Mouse (Mus musculus): Measurements from ENCODE around the gene Limch1. TPM values are rescaled to one million over a fixed set of nuclear protein-coding genes. Genes with fewer than 3 reads are reported as not detected.
A peak's percentile ranks its signal among the peaks of the same experiment; 100 is the strongest.

Limch1 gene
- 1.1 and 1.5 TPM in 2 replicates for polyA plus RNA-seq (2015; fragmentation: Nextera tagmentation; extraction: Ambion mirVana)

DNA sequence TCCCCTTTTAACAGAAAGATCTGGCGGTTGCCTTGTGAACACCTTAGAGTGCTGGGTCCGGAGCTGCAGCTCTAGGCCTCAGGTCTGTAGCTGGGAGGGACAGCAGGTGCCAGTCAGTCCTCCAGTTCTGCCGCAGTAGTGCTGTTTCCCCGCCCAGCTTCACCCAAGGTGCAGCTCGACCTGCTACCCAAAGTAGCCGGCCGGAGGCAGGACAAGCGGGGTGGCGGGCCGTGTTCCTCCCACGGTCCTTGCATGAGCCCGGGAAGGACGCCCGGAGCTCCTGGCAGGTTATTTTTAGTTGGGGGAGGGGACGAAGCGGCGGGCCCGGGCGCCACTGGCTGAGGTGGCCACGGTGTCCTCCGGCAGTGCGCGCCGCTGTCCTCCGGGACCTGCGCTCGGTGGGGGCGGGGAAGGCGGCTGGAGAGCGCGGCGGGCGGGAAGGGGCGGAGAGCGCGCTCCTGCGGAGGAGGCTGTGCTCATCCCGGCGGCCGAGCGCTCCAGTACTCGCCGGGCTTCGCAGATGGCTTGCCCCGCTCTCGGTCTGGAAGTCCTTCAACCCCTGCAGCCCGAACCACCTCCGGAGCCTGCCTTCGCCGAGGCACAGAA lies at the start of gene Limch1:
TSS of gene Limch1 (plus strand) at position 438 of the 606 bp plus-strand sequence.
- peak; percentile 43 for ATAC-seq (ENCODE audit: low read depth)
- Histone ChIP-seq H3K36me3 (ENCODE audit: control insufficient read depth, insufficient read depth) (no peaks in the 10 kb centered on the region), H3K27ac (ENCODE audit: low read length) (no peak within 1 kb of the TSS), H3K9me3 (replicated peaks; ENCODE audit: control insufficient read depth, low read length) (no peaks in the 10 kb centered on the region), H3K4me3 (ENCODE audit: low read depth, low read length) (peak within 1 kb of the TSS; percentile 53), H3K4me1 (ENCODE audit: control insufficient read depth, low read depth, low read length) (no peaks in the 10 kb centered on the region; the same call in 1 of the 2 replicates), H3K9ac (ENCODE audit: low read depth, low read length) (no peak within 1 kb of the TSS), H3K27me3 (ENCODE audit: control insufficient read depth, insufficient read depth, low read depth, low read length) (peaks cover 30% of the 10 kb centered on the region), H3K4me2 (ENCODE audit: low read depth, low read length) (peak within 1 kb of the TSS; percentile 60)
- WGBS (ENCODE audit: insufficient replicate concordance): 3% methylated on average over 43 of the region's 50 CpGs

DNA sequence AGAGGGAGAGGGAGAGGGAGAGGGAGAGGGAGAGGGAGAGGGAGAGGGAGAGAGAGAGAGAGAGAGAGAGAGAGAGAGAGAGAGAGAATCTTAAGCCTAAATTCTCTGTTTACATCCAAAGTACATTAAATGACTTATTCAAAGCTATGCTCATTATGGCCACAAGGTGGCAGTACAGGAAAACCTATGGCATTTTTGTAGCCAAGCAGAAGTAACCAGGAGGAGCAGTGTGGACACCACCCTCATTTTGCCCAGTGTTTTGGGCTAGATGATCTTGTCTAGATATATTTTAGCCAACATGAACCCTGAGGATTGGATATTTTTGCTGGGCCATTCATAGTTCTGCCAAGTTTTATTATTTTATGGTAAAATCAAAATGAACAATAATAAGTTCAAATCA lies 48.5 kb upstream of the Limch1 start:
- Histone ChIP-seq H3K9ac (ENCODE audit: low read depth, low read length) (no peak overlapping the region), H3K27me3 (ENCODE audit: control insufficient read depth, insufficient read depth, low read depth, low read length) (no peaks in the 10 kb centered on the region), H3K4me1 (ENCODE audit: control insufficient read depth, low read depth, low read length) (no peaks in the 10 kb centered on the region), H3K36me3 (ENCODE audit: control insufficient read depth, insufficient read depth) (no peaks in the 10 kb centered on the region), H3K4me2 (ENCODE audit: low read depth, low read length) (no peak overlapping the region), H3K27ac (ENCODE audit: low read length) (no peak overlapping the region), H3K9me3 (replicated peaks; ENCODE audit: control insufficient read depth, low read length) (no peaks in the 10 kb centered on the region), H3K4me3 (ENCODE audit: low read depth, low read length) (no peak overlapping the region)
- ATAC-seq (ENCODE audit: low read depth): no peak

DNA sequence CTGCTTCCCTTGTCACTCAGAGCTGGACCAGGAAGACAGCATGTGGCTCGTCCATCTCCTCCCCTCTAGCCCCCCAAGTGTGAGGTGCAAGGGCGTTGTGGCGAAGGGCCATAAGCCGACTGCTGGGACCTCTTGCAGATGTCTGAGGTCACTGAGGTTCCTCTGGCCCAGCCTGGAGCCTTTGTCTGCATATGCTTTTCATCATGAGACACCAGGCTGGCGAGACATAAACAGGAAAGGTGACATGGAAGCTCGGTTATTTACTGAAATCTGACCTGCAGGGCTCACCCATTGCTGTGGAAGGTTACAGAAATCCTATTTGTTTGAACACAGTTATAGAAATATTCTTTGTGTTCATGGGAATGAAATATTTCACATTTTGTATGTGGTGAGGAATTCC lies 45.7 kb upstream of the Limch1 start:
- 56% methylated on average over 6 of the region's 6 CpGs for WGBS (ENCODE audit: insufficient replicate concordance)
- no peak overlapping the region for H3K4me2 ChIP-seq (ENCODE audit: low read depth, low read length)
- no peak overlapping the region for H3K4me3 ChIP-seq (ENCODE audit: low read depth, low read length)
- no peak for ATAC-seq (ENCODE audit: low read depth)
- no peak overlapping the region for H3K27ac ChIP-seq (ENCODE audit: low read length)
- no peaks in the 10 kb centered on the region for H3K36me3 ChIP-seq (ENCODE audit: control insufficient read depth, insufficient read depth)
- H3K9me3 ChIP-seq (replicated peaks; ENCODE audit: control insufficient read depth, low read length): no peaks in the 10 kb centered on the region
- no peak overlapping the region for H3K9ac ChIP-seq (ENCODE audit: low read depth, low read length)
- H3K27me3 ChIP-seq (ENCODE audit: control insufficient read depth, insufficient read depth, low read depth, low read length): no peaks in the 10 kb centered on the region
- H3K4me1 ChIP-seq (ENCODE audit: control insufficient read depth, low read depth, low read length): no peaks in the 10 kb centered on the region

DNA sequence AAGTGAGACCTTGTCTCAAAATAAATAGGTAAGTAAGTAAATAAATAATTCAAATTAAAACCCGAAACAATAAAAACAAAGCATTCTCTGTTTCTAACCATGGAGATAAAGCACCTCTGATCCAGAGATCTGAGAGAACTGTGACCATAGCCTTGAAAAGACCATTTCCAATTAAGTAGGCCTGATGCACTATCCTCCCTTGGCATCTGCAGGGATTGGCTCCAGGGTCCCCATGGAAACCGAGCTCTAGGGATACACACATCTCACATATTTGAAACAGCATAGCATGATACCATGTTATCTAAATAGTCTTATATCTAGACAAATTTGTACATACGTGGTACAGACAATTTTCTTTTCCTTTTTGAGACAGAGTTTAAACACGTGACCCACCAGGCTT lies 43.7 kb upstream of the Limch1 start:
- 55% methylated on average over 4 of the region's 4 CpGs for WGBS (ENCODE audit: insufficient replicate concordance)
- Histone ChIP-seq H3K27ac (ENCODE audit: low read length) (no peak overlapping the region), H3K4me1 (ENCODE audit: control insufficient read depth, low read depth, low read length) (no peaks in the 10 kb centered on the region), H3K4me2 (ENCODE audit: low read depth, low read length) (no peak overlapping the region), H3K9me3 (replicated peaks; ENCODE audit: control insufficient read depth, low read length) (no peaks in the 10 kb centered on the region), H3K36me3 (ENCODE audit: control insufficient read depth, insufficient read depth) (no peaks in the 10 kb centered on the region), H3K27me3 (ENCODE audit: control insufficient read depth, insufficient read depth, low read depth, low read length) (no peaks in the 10 kb centered on the region), H3K4me3 (ENCODE audit: low read depth, low read length) (no peak overlapping the region), H3K9ac (ENCODE audit: low read depth, low read length) (no peak overlapping the region)
- ATAC-seq (ENCODE audit: low read depth): no peak

- Histone ChIP-seq H3K9me3 (replicated peaks; ENCODE audit: control insufficient read depth, low read length) (no peaks in the 10 kb centered on the region), H3K27ac (ENCODE audit: low read length) (no peak overlapping the region), H3K4me2 (ENCODE audit: low read depth, low read length) (no peak overlapping the region), H3K4me1 (ENCODE audit: control insufficient read depth, low read depth, low read length) (no peaks in the 10 kb centered on the region), H3K27me3 (ENCODE audit: control insufficient read depth, insufficient read depth, low read depth, low read length) (no peaks in the 10 kb centered on the region), H3K9ac (ENCODE audit: low read depth, low read length) (no peak overlapping the region), H3K4me3 (ENCODE audit: low read depth, low read length) (no peak overlapping the region), H3K36me3 (ENCODE audit: control insufficient read depth, insufficient read depth) (no peaks in the 10 kb centered on the region)
- ATAC-seq (ENCODE audit: low read depth): no peak
- WGBS (ENCODE audit: insufficient replicate concordance): 19% methylated on average over 10 of the region's 10 CpGs
These were observed 42.2 kb upstream of the Limch1 start for GRCm38 (mm10) chr5:66703317-66704004.

DNA sequence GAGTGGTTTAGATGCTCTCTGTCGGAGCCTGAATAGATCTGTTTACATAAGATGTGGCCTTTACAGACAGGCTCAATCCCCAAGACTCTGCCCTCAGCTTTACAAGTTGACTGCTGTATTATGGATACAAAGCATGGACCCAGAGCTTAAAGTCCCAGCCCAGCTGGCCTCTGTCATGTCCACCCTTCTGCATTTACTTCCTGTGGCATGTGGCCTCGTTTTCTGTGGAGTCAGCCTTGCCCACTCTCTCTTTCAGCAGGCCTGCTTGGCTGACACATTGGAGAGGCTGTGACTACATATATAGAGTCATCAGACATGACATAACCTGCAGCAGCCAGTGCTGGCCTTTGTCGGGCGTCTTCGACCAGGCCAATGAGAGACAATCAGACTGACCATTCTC lies 37.8 kb upstream of the Limch1 start:
- Histone ChIP-seq H3K9ac (ENCODE audit: low read depth, low read length) (no peak overlapping the region), H3K4me1 (ENCODE audit: control insufficient read depth, low read depth, low read length) (no peaks in the 10 kb centered on the region), H3K9me3 (replicated peaks; ENCODE audit: control insufficient read depth, low read length) (no peaks in the 10 kb centered on the region), H3K27me3 (ENCODE audit: control insufficient read depth, insufficient read depth, low read depth, low read length) (no peaks in the 10 kb centered on the region), H3K36me3 (ENCODE audit: control insufficient read depth, insufficient read depth) (no peaks in the 10 kb centered on the region), H3K27ac (ENCODE audit: low read length) (no peak overlapping the region), H3K4me3 (ENCODE audit: low read depth, low read length) (no peak overlapping the region), H3K4me2 (ENCODE audit: low read depth, low read length) (no peak overlapping the region)
- 65% methylated on average over 5 of the region's 5 CpGs for WGBS (ENCODE audit: insufficient replicate concordance)
- no peak for ATAC-seq (ENCODE audit: low read depth)

GRCm38 (mm10) chr5:66710445-66711019 lies 35.1 kb upstream of the Limch1 start:
- Histone ChIP-seq H3K9ac (ENCODE audit: low read depth, low read length) (no peak overlapping the region), H3K9me3 (replicated peaks; ENCODE audit: control insufficient read depth, low read length) (no peaks in the 10 kb centered on the region), H3K4me2 (ENCODE audit: low read depth, low read length) (no peak overlapping the region), H3K27ac (ENCODE audit: low read length) (no peak overlapping the region), H3K27me3 (ENCODE audit: control insufficient read depth, insufficient read depth, low read depth, low read length) (no peaks in the 10 kb centered on the region), H3K4me3 (ENCODE audit: low read depth, low read length) (no peak overlapping the region), H3K4me1 (ENCODE audit: control insufficient read depth, low read depth, low read length) (no peaks in the 10 kb centered on the region), H3K36me3 (ENCODE audit: control insufficient read depth, insufficient read depth) (no peaks in the 10 kb centered on the region)
- no peak for ATAC-seq (ENCODE audit: low read depth)
- WGBS (ENCODE audit: insufficient replicate concordance): 21% methylated on average over 4 of the region's 4 CpGs

GRCm38 (mm10) chr5:66712801-66713200 lies 32.8 kb upstream of the Limch1 start:
- 61% methylated on average over 6 of the region's 6 CpGs for WGBS (ENCODE audit: insufficient replicate concordance)
- Histone ChIP-seq H3K9me3 (replicated peaks; ENCODE audit: control insufficient read depth, low read length) (no peaks in the 10 kb centered on the region), H3K9ac (ENCODE audit: low read depth, low read length) (no peak overlapping the region), H3K27ac (ENCODE audit: low read length) (no peak overlapping the region), H3K4me2 (ENCODE audit: low read depth, low read length) (no peak overlapping the region), H3K36me3 (ENCODE audit: control insufficient read depth, insufficient read depth) (no peaks in the 10 kb centered on the region), H3K27me3 (ENCODE audit: control insufficient read depth, insufficient read depth, low read depth, low read length) (no peaks in the 10 kb centered on the region), H3K4me3 (ENCODE audit: low read depth, low read length) (no peak overlapping the region), H3K4me1 (ENCODE audit: control insufficient read depth, low read depth, low read length) (no peaks in the 10 kb centered on the region)
- no peak for ATAC-seq (ENCODE audit: low read depth)

DNA sequence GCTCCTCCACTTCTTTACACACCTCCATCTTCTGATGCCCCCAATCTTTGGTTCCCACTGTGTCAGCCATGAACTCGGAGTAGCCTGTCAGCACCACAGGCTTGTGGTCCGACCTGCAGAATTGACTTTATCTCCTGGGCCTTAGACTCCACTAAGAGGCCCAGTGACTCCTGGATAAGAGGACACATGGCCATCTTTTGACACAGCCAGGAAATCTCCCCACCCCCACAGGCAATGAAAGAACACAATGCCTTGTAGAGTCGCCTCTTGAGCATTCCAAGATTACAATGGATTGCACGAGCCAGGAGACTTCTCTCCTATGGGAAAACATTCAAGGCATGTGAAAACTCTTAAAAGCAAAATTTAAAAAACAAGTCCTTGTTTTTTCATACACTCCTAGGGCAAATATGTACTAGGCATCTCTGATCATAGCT lies 30.1 kb upstream of the Limch1 start:
- no peak overlapping the region for H3K4me2 ChIP-seq (ENCODE audit: low read depth, low read length)
- H3K27ac ChIP-seq (ENCODE audit: low read length): no peak overlapping the region
- H3K9me3 ChIP-seq (replicated peaks; ENCODE audit: control insufficient read depth, low read length): no peaks in the 10 kb centered on the region
- H3K27me3 ChIP-seq (ENCODE audit: control insufficient read depth, insufficient read depth, low read depth, low read length): no peaks in the 10 kb centered on the region
- no peak for ATAC-seq (ENCODE audit: low read depth)
- no peak overlapping the region for H3K4me3 ChIP-seq (ENCODE audit: low read depth, low read length)
- 33% methylated on average over 4 of the region's 4 CpGs for WGBS (ENCODE audit: insufficient replicate concordance)
- no peaks in the 10 kb centered on the region for H3K4me1 ChIP-seq (ENCODE audit: control insufficient read depth, low read depth, low read length)
- H3K9ac ChIP-seq (ENCODE audit: low read depth, low read length): no peak overlapping the region
- H3K36me3 ChIP-seq (ENCODE audit: control insufficient read depth, insufficient read depth): no peaks in the 10 kb centered on the region
